Mouse (Mus musculus): ENCODE results near the gene Vmn1r178. TPM values are rescaled to one million over a fixed set of nuclear protein-coding genes. Genes with fewer than 3 reads are reported as not detected.
"Not testable (repeated sequence)": the region's sequence is repeated elsewhere in the genome, so short reads cannot be mapped to it uniquely, and the experiment has no call there.

Vmn1r178 gene
- polyA plus RNA-seq (2014; fragmentation: Nextera tagmentation; extraction: Ambion mirVana) = not detected in 2 replicates

DNA sequence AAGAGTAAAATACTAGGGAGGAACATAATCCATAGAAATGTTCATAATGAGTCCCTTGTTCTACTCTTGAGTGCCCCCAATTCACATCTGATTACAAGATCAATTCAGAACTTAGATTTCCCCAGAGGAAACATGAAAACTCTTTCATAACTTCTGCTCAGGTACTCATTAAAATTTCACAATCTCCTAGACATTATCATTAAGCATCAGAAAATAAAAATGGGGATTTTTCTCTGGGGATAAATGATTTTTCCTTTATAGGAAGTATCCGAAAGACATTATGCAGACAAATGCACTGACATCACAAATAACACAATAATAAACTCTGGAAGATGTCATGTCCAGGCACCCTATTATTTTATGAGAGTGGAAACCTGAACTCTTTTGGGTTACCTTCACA lies at the start of gene Vmn1r178:
Gene Vmn1r178, plus strand, starts transcription at position 301 of the 400 bp plus-strand sequence.
- ATAC-seq (ENCODE audit: low FRiP score) = no peak

DNA sequence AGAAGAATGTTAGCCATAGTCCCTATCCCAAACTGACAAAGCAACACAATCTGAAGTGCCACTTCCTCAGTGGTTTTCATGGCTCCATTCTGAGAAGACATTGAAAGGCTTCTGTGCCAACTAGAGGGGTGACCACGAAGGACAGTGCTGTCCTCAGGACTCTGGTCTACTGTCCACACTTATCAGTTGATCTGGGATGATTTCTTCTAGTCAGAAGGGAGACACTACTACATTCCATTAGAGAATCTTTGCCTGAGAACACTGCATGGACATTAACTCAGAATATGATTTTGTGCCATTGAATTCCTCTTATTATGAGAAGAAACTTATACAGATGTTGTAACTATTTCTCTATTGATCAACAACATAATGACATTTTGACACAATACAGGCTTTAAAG lies 25.5 kb upstream of the Vmn1r178 start, which contains the start of gene Vmn1r177:
Gene Vmn1r177, minus strand, starts transcription at position 101 of the 400 bp plus-strand sequence.
- H3K4me1 ChIP-seq (ENCODE audit: control insufficient read depth, insufficient read depth, low read length) = not testable (repeated sequence)

More for the DNA sequence above, at the start of gene Vmn1r178:
- WGBS = 80% methylated on average over 1 of the region's 1 CpGs
- Histone ChIP-seq H3K4me3 (ENCODE audit: low read depth, low read length) (no peak within 1 kb of the TSS), H3K4me2 (no peak within 1 kb of the TSS), H3K36me3 (ENCODE audit: control insufficient read depth, insufficient read depth, low read length) (no peaks in the 10 kb centered on the region), H3K9me3 (ENCODE audit: control insufficient read depth, low read length) (peaks cover 11% of the 10 kb centered on the region), H3K27me3 (ENCODE audit: control insufficient read depth, insufficient read depth, low read length) (no peaks in the 10 kb centered on the region), H3K4me1 (ENCODE audit: control insufficient read depth, insufficient read depth, low read length) (no peaks in the 10 kb centered on the region), H3K27ac (ENCODE audit: low read depth, low read length) (no peak within 1 kb of the TSS), H3K9ac (ENCODE audit: low read length) (no peak within 1 kb of the TSS)
- DNase-seq (ENCODE audit: low spot score, missing footprints) = no peak

DNA sequence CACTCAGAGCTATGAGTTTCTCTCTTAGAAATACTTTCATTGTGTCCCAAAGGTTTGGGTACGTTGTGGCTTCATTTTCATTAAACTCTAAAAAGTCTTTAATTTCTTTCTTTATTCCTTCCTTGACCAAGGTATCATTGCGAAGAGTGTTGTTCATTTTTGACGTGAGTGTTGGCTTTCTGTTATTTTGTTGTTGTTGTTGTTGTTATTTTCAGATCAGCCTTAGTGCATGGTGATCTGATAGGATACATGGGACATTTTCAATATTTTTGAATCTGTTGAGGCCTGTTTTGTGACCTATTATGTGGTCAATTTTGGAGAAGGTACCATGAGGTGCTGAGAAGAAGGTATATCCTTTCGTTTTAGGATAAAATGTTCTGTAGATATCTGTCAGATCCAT lies 14.9 kb upstream of the Vmn1r178 start:
- H3K4me3 ChIP-seq (ENCODE audit: low read depth, low read length); H3K27ac ChIP-seq (ENCODE audit: low read depth, low read length); ATAC-seq (ENCODE audit: low FRiP score); H3K9ac ChIP-seq (ENCODE audit: low read length); H3K4me2 ChIP-seq; H3K27me3 ChIP-seq (ENCODE audit: control insufficient read depth, insufficient read depth, low read length); H3K36me3 ChIP-seq (ENCODE audit: control insufficient read depth, insufficient read depth, low read length); H3K9me3 ChIP-seq (ENCODE audit: control insufficient read depth, low read length); H3K4me1 ChIP-seq (ENCODE audit: control insufficient read depth, insufficient read depth, low read length): not testable (repeated sequence)
- peak; percentile 82 for DNase-seq (ENCODE audit: low spot score, missing footprints)
- WGBS = 58% methylated on average over 3 of the region's 4 CpGs

More for the DNA sequence above, 25.5 kb upstream of the Vmn1r178 start, which contains the start of gene Vmn1r177:
- not testable (repeated sequence) for H3K4me3 ChIP-seq (ENCODE audit: low read depth, low read length); H3K36me3 ChIP-seq (ENCODE audit: control insufficient read depth, insufficient read depth, low read length); H3K27me3 ChIP-seq (ENCODE audit: control insufficient read depth, insufficient read depth, low read length); H3K9ac ChIP-seq (ENCODE audit: low read length); H3K27ac ChIP-seq (ENCODE audit: low read depth, low read length); H3K4me2 ChIP-seq; H3K9me3 ChIP-seq (ENCODE audit: control insufficient read depth, low read length); DNase-seq (ENCODE audit: low spot score, missing footprints); ATAC-seq (ENCODE audit: low FRiP score)
- 7% methylated on average over 1 of the region's 1 CpGs for WGBS

DNA sequence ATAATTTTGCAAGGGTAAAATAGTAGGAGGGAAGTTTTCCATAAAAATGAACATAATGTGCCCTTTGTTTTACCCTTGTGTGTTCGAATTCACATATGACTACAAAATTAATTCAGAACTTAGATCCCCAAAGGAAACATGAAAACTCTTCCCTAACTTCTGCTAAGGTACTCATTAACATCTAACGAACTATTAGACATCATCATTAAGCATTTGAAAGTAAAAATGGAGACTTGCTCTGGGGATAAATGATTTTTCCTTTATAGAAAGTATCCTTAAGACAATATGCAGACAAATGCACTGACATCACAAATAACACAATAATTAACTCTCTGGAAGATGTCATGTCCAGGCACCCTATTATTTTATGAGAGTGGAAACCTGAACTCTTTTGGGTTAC lies 34.9 kb downstream of the Vmn1r178 start, which contains the start of gene Vmn1r179:
Gene Vmn1r179, plus strand, starts transcription at position 301 of the 400 bp plus-strand sequence.
- Histone ChIP-seq H3K4me1 (ENCODE audit: control insufficient read depth, insufficient read depth, low read length) (no peaks in the 10 kb centered on the region), H3K4me2 (no peak within 1 kb of the TSS), H3K9me3 (ENCODE audit: control insufficient read depth, low read length) (peaks cover 10% of the 10 kb centered on the region), H3K27ac (ENCODE audit: low read depth, low read length) (no peak within 1 kb of the TSS), H3K27me3 (ENCODE audit: control insufficient read depth, insufficient read depth, low read length) (no peaks in the 10 kb centered on the region), H3K9ac (ENCODE audit: low read length) (no peak within 1 kb of the TSS), H3K36me3 (ENCODE audit: control insufficient read depth, insufficient read depth, low read length) (no peaks in the 10 kb centered on the region), H3K4me3 (ENCODE audit: low read depth, low read length) (no peak within 1 kb of the TSS)
- ATAC-seq (ENCODE audit: low FRiP score) (no peak), DNase-seq (ENCODE audit: low spot score, missing footprints) (no peak)
- WGBS = 51% methylated on average over 2 of the region's 2 CpGs

Other genes with a start within 250 kb of the Vmn1r178 start
- not detected in 2 replicates for gene Vmn1r172, start 233.7 kb upstream of the Vmn1r178 start, polyA plus RNA-seq (2014; fragmentation: Nextera tagmentation; extraction: Ambion mirVana)
- gene Vmn1r173, start 191.3 kb upstream of the Vmn1r178 start, polyA plus RNA-seq (2014; fragmentation: Nextera tagmentation; extraction: Ambion mirVana) = not detected in 2 replicates
- gene Vmn1r174, start 139.7 kb upstream of the Vmn1r178 start, polyA plus RNA-seq (2014; fragmentation: Nextera tagmentation; extraction: Ambion mirVana) = not detected in 2 replicates
- not detected in 2 replicates for gene Vmn1r175, start 81.4 kb upstream of the Vmn1r178 start, polyA plus RNA-seq (2014; fragmentation: Nextera tagmentation; extraction: Ambion mirVana)
- not detected in 2 replicates for gene Vmn1r176, start 54.6 kb upstream of the Vmn1r178 start, polyA plus RNA-seq (2014; fragmentation: Nextera tagmentation; extraction: Ambion mirVana)
- not detected in 2 replicates for gene Vmn1r177, start 25.6 kb upstream of the Vmn1r178 start, polyA plus RNA-seq (2014; fragmentation: Nextera tagmentation; extraction: Ambion mirVana)
- gene Vmn1r179, start 35.0 kb downstream of the Vmn1r178 start, polyA plus RNA-seq (2014; fragmentation: Nextera tagmentation; extraction: Ambion mirVana) = not detected in 2 replicates
- not detected in 2 replicates for gene Vmn1r180, start 58.6 kb downstream of the Vmn1r178 start, polyA plus RNA-seq (2014; fragmentation: Nextera tagmentation; extraction: Ambion mirVana)
- gene Vmn1r181, start 82.6 kb downstream of the Vmn1r178 start, polyA plus RNA-seq (2014; fragmentation: Nextera tagmentation; extraction: Ambion mirVana) = not detected in 2 replicates
- gene V1rd19, start 109.7 kb downstream of the Vmn1r178 start, polyA plus RNA-seq (2014; fragmentation: Nextera tagmentation; extraction: Ambion mirVana) = not detected in 2 replicates
- gene Vmn1r183, start 161.2 kb downstream of the Vmn1r178 start, polyA plus RNA-seq (2014; fragmentation: Nextera tagmentation; extraction: Ambion mirVana) = not detected in 2 replicates
- 34.1 and 36.5 TPM in 2 replicates for gene Zfp180, start 189.9 kb downstream of the Vmn1r178 start, polyA plus RNA-seq (2014; fragmentation: Nextera tagmentation; extraction: Ambion mirVana)
- gene Zfp112, start 220.3 kb downstream of the Vmn1r178 start, polyA plus RNA-seq (2014; fragmentation: Nextera tagmentation; extraction: Ambion mirVana) = 4.1 and 4.3 TPM in 2 replicates
- gene Zfp235, start 242.2 kb downstream of the Vmn1r178 start, polyA plus RNA-seq (2014; fragmentation: Nextera tagmentation; extraction: Ambion mirVana) = 13.5 and 16.6 TPM in 2 replicates